Mouse (Mus musculus): ENCODE results near the gene Mtor. TPM values are rescaled to one million over a fixed set of nuclear protein-coding genes. Genes with fewer than 3 reads are reported as not detected.
A peak's percentile ranks its signal among the peaks of the same experiment; 100 is the strongest.

Mtor gene
- polyA plus RNA-seq, 1 experiment from 2014 or later, result 22.6 TPM

DNA sequence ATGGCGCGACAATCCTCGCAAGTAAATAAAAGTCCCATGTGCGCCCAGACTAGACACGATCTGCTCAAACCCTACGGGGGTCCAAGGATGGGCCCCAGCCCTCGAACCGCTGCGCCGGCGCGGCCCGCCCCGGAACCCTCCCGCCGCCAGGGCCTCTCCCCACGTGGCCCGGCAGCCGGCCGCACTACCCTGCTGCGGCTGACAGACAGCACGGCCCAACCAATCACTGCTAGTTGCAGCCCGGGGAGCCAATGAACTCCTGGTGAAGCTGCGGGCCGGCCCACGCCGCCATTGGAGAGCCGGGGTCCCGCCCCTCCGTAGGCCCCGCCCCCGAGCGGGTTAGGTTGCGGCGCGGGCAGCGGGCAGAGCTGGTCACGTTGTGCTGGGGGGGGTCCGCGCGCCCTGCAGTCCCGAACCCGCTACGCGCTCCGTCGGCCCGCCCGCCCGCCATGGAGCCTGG is 142.8 kb downstream of the Mtor start, which contains the start of gene Srm:
Gene Srm, plus strand, starts transcription at position 333 of the 460 bp plus-strand sequence.
- Histone ChIP-seq H3K27ac (replicated peaks) (peak within 1 kb of the TSS; percentile 90), H3K27me3 (no peaks in the 10 kb centered on the region), H3K4me1 (peaks cover 37% of the 10 kb centered on the region), H3K4me3 (peak within 1 kb of the TSS; percentile 92), H3K9ac (replicated peaks) (peak within 1 kb of the TSS; percentile 78), H3K9me3 (no peaks in the 10 kb centered on the region), H3K36me3 (peaks cover 27% of the 10 kb centered on the region), H3K4me2 (replicated peaks) (peak within 1 kb of the TSS; percentile 76)
- WGBS, result under 1% methylated on average over 39 of the region's 50 CpGs
- peak; percentile 99 for ATAC-seq (replicated peaks)

DNA sequence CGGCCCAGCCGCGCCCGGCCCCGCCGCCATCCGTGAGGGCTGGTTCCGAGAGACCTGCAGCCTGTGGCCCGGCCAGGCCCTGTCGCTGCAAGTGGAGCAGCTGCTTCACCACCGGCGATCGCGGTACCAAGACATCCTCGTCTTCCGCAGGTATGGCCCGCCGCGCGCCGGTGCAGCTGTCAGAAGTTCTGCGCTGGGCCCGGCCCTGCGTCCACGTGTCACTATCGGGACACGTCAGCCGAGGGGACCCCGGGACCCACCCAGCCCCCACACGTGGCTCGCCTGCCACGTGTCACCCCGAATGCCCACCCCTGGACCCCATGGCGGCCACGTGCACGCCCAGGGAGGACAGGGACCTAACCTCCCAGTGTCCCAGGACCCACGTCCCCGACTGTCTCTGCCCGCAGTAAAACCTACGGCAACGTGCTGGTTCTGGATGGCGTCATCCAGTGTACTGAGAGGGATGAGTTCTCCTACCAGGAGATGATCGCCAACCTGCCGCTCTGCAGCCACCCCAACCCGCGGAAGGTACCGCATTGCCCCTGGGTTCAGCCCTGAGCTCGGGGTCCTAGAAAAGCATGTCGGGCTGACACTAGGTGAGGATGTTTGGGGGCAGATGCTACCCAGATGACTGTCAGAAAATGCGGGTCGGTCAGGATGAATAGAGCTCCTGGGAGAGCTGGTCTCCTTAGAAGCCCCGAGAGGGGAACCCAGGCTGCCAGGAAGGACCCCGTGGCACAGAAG is 143.4 kb downstream of the Mtor start:
- Histone ChIP-seq H3K4me2 (replicated peaks) (peak overlapping the region; percentile 76), H3K4me1 (peaks cover 37% of the 10 kb centered on the region), H3K4me3 (peak overlapping the region; percentile 92), H3K9ac (replicated peaks) (peak overlapping the region; percentile 78), H3K36me3 (peaks cover 33% of the 10 kb centered on the region), H3K9me3 (no peaks in the 10 kb centered on the region), H3K27ac (replicated peaks) (peak overlapping the region; percentile 90), H3K27me3 (no peaks in the 10 kb centered on the region)
- ATAC-seq (replicated peaks), result peak; percentile 38
- WGBS, result under 1% methylated on average over 53 of the region's 53 CpGs

- 94% methylated on average over 11 of the region's 11 CpGs for WGBS
- H3K27me3 ChIP-seq, result no peaks in the 10 kb centered on the region
- peaks cover 34% of the 10 kb centered on the region for H3K4me1 ChIP-seq
- peaks cover 49% of the 10 kb centered on the region for H3K36me3 ChIP-seq
- ATAC-seq (replicated peaks), result no peak
- no peak overlapping the region for H3K27ac ChIP-seq (replicated peaks)
- no peak overlapping the region for H3K4me2 ChIP-seq (replicated peaks)
- no peak overlapping the region for H3K4me3 ChIP-seq
- H3K9ac ChIP-seq (replicated peaks), result no peak overlapping the region
- no peaks in the 10 kb centered on the region for H3K9me3 ChIP-seq
Measured at GRCm38 (mm10) chr4:148593996-148594395, 145.6 kb downstream of the Mtor start.

DNA sequence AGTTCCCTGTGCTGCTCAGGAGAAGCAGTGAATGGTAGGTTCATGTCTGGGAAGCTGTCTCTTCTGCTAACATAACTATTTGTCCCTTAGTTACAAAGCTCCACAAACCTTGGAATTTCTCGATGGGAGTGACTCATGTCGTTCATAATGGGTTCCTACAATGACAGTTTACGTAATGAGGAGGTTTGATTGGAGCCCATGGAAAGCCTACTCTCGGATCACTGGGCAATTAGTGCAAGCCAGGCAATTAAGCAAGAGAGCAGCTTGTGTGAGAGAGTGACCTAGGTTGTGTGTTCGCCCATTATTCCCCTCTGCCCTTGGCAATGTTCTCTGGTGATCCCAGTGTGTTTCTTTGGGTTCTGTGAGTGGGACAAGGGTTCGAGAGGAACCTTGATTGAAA is 147.5 kb downstream of the Mtor start:
- no peak overlapping the region for H3K9ac ChIP-seq (replicated peaks)
- no peak overlapping the region for H3K4me3 ChIP-seq
- H3K27me3 ChIP-seq, result no peaks in the 10 kb centered on the region
- H3K4me2 ChIP-seq (replicated peaks), result no peak overlapping the region
- WGBS, result 47% methylated on average over 6 of the region's 6 CpGs
- H3K9me3 ChIP-seq, result no peaks in the 10 kb centered on the region
- H3K27ac ChIP-seq (replicated peaks), result 0 out of 2 replicates have a peak overlapping the region, but pooled peaks have one; percentile 24
- ATAC-seq (replicated peaks), result no peak
- H3K4me1 ChIP-seq, result peaks cover 21% of the 10 kb centered on the region
- H3K36me3 ChIP-seq, result peaks cover 52% of the 10 kb centered on the region

- no peak overlapping the region for H3K9ac ChIP-seq (replicated peaks)
- no peak overlapping the region for H3K4me2 ChIP-seq (replicated peaks)
- no peak overlapping the region for H3K27ac ChIP-seq (replicated peaks)
- peaks cover 52% of the 10 kb centered on the region for H3K36me3 ChIP-seq
- H3K9me3 ChIP-seq, result no peaks in the 10 kb centered on the region
- no peak overlapping the region for H3K4me3 ChIP-seq
- peaks cover 21% of the 10 kb centered on the region for H3K4me1 ChIP-seq
- WGBS, result 97% methylated on average over 3 of the region's 3 CpGs
- H3K27me3 ChIP-seq, result no peaks in the 10 kb centered on the region
- ATAC-seq (replicated peaks), result no peak
Measured at GRCm38 (mm10) chr4:148596731-148597130, 148.3 kb downstream of the Mtor start.

DNA sequence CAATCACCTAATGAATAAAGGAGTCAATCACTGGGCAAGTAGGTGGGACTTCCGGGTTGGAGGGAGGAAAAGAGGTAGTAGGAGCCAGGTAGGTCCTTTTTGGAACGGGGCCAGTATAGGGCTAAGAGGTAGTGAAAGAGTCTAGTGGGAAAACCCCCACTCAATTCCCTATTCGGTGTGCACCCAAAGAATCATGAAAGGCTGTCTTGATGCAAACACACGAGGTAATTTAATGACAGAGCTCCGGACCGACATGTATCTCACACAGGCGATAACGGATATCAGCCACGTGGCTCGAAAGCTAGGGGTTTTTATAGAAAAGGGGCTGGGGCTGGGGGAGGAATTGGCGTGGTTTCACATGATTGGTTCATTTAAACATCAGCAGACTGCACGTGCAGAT is 150.4 kb downstream of the Mtor start:
- H3K4me3 ChIP-seq, result no peak overlapping the region
- no peaks in the 10 kb centered on the region for H3K9me3 ChIP-seq
- WGBS, result 94% methylated on average over 12 of the region's 12 CpGs
- H3K4me2 ChIP-seq (replicated peaks), result no peak overlapping the region
- no peak overlapping the region for H3K27ac ChIP-seq (replicated peaks)
- ATAC-seq (replicated peaks), result no peak
- H3K36me3 ChIP-seq, result peaks cover 47% of the 10 kb centered on the region
- H3K9ac ChIP-seq (replicated peaks), result no peak overlapping the region
- no peaks in the 10 kb centered on the region for H3K27me3 ChIP-seq
- peaks cover 4% of the 10 kb centered on the region; the same call in 1 of the 2 replicates for H3K4me1 ChIP-seq

DNA sequence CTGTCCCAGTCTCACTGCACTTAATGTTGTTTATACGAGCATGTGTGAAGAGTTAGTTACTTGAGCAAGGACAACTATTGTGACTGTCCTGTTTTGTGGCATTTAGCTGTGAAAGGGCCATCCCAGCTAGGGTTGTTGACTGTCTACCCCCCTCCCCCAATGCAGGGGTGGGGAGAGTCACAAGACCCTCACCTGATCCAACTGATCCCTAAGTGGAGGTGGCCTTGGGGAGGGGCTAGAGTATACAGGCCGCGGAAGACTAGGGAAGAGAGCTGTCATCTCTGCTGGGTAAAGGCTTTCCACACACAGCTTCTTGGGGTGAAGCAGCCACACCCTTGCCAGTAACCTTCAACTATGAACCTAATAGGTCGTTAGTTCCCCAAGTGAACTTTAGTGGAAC is 151.9 kb downstream of the Mtor start:
- Histone ChIP-seq H3K4me1 (no peaks in the 10 kb centered on the region), H3K9ac (replicated peaks) (no peak overlapping the region), H3K27me3 (no peaks in the 10 kb centered on the region), H3K9me3 (no peaks in the 10 kb centered on the region), H3K36me3 (peaks cover 32% of the 10 kb centered on the region), H3K4me3 (no peak overlapping the region), H3K27ac (replicated peaks) (no peak overlapping the region), H3K4me2 (replicated peaks) (no peak overlapping the region)
- no peak for ATAC-seq (replicated peaks)
- WGBS, result 91% methylated on average over 4 of the region's 4 CpGs

- no peak for ATAC-seq (replicated peaks)
- Histone ChIP-seq H3K4me1 (no peaks in the 10 kb centered on the region), H3K36me3 (peaks cover 18% of the 10 kb centered on the region), H3K9ac (replicated peaks) (no peak overlapping the region), H3K27ac (replicated peaks) (no peak overlapping the region), H3K4me3 (no peak overlapping the region), H3K4me2 (replicated peaks) (no peak overlapping the region), H3K27me3 (no peaks in the 10 kb centered on the region), H3K9me3 (no peaks in the 10 kb centered on the region)
- 93% methylated on average over 4 of the region's 4 CpGs for WGBS
Measured at GRCm38 (mm10) chr4:148601871-148602270, 153.5 kb downstream of the Mtor start.

GRCm38 (mm10) chr4:148602357-148603120 is 154.1 kb downstream of the Mtor start, which contains the start of gene Masp2:
Masp2 (plus strand) TSS chr4:148602554.
- WGBS, result 90% methylated on average over 14 of the region's 14 CpGs
- ATAC-seq (replicated peaks), result no peak

GRCm38 (mm10) chr4:148603376-148604139 is 155.1 kb downstream of the Mtor start:
- Histone ChIP-seq H3K36me3 (0 out of 2 replicates have a peak, but pooled peaks cover 7% of the 10 kb centered on the region), H3K4me2 (replicated peaks) (no peak overlapping the region), H3K4me1 (no peaks in the 10 kb centered on the region), H3K4me3 (no peak overlapping the region), H3K9ac (replicated peaks) (no peak overlapping the region), H3K27me3 (no peaks in the 10 kb centered on the region), H3K27ac (replicated peaks) (no peak overlapping the region), H3K9me3 (no peaks in the 10 kb centered on the region)
- ATAC-seq (replicated peaks), result no peak
- 78% methylated on average over 10 of the region's 10 CpGs for WGBS

More at GRCm38 (mm10) chr4:148602357-148603120, 154.1 kb downstream of the Mtor start, which contains the start of gene Masp2:
- Histone ChIP-seq H3K4me2 (replicated peaks) (no peak within 1 kb of the TSS), H3K27ac (replicated peaks) (no peak within 1 kb of the TSS), H3K27me3 (no peaks in the 10 kb centered on the region), H3K36me3 (peaks cover 13% of the 10 kb centered on the region; the same call in 1 of the 2 replicates), H3K4me1 (no peaks in the 10 kb centered on the region), H3K9me3 (no peaks in the 10 kb centered on the region), H3K4me3 (no peak within 1 kb of the TSS), H3K9ac (replicated peaks) (no peak within 1 kb of the TSS)

- no peaks in the 10 kb centered on the region for H3K4me1 ChIP-seq
- 79% methylated on average over 7 of the region's 7 CpGs for WGBS
- no peaks in the 10 kb centered on the region for H3K9me3 ChIP-seq
- ATAC-seq (replicated peaks), result no peak
- no peak overlapping the region for H3K9ac ChIP-seq (replicated peaks)
- no peaks in the 10 kb centered on the region for H3K27me3 ChIP-seq
- H3K4me3 ChIP-seq, result no peak overlapping the region
- H3K4me2 ChIP-seq (replicated peaks), result no peak overlapping the region
- H3K27ac ChIP-seq (replicated peaks), result no peak overlapping the region
- H3K36me3 ChIP-seq, result 0 out of 2 replicates have a peak, but pooled peaks cover 3% of the 10 kb centered on the region
Measured at GRCm38 (mm10) chr4:148604141-148604540, 155.7 kb downstream of the Mtor start.

Measured in forebrain, embryonic 15.5 days (tissue).